Mouse (Mus musculus) embryonic facial prominence, embryonic 13.5 days (tissue): ENCODE measurements at regions not wholly inside any gene's neighbourhood (a gene's known extent, or its start where the extent isn't known, plus 50 kb on each side); places are given as distances from the start of the nearest gene placed in this dataset.
A peak's percentile ranks its signal among the peaks of the same experiment; 100 is the strongest.
"Not testable (repeated sequence)": the region's sequence is repeated elsewhere in the genome, so short reads cannot be mapped to it uniquely, and the experiment has no call there.

Source experiments
- ATAC-seq: fragments of 200-750 bp; cut with Nextera tagmentation; 2 replicates; pipeline ENCODE4 v1.8.0; 2017; ENCODE audit warnings: low read depth; ENCODE audit not compliant: insufficient number of reproducible peaks, insufficient read depth, low FRiP score, low TSS enrichment
- H3K27ac ChIP-seq: fragments of 300-500 bp; sonication (generic); 2 replicates; pipeline ENCODE4 v1.5.1; 2015; ENCODE audit warnings: moderate library complexity, mild to moderate bottlenecking, inconsistent platforms
- H3K27me3 ChIP-seq: fragments of 300-500 bp; sonication (generic); 2 replicates; pipeline ENCODE4 v1.6.1; 2015; ENCODE audit warnings: mild to moderate bottlenecking, inconsistent platforms
- H3K36me3 ChIP-seq: fragments of 300-500 bp; sonication (generic); 2 replicates; pipeline ENCODE4 v1.6.1; 2015; ENCODE audit warnings: mild to moderate bottlenecking, inconsistent platforms
- H3K4me1 ChIP-seq: fragments of 300-500 bp; sonication (generic); 2 replicates; pipeline ENCODE4 v1.6.1; 2015; ENCODE audit warnings: inconsistent platforms
- H3K4me2 ChIP-seq: fragments of 300-500 bp; sonication (generic); 2 replicates; pipeline ENCODE4 v1.6.1; 2015; ENCODE audit warnings: moderate library complexity, mild to moderate bottlenecking, inconsistent platforms
- H3K4me3 ChIP-seq: fragments of 300-500 bp; sonication (generic); 2 replicates; pipeline ENCODE4 v1.5.1; 2015; ENCODE audit warnings: mild to moderate bottlenecking, inconsistent platforms
- H3K9ac ChIP-seq: fragments of 300-500 bp; sonication (generic); 2 replicates; pipeline ENCODE4 v1.6.1; 2015; ENCODE audit warnings: mild to moderate bottlenecking, inconsistent platforms
- H3K9me3 ChIP-seq: fragments of 300-500 bp; sonication (generic); 2 replicates; pipeline ENCODE4 v1.6.1; 2016; ENCODE audit warnings: inconsistent platforms
- WGBS: fragments of 180-500 bp; shearing (Covaris S2); methylation state at CpG from one replicate; pipeline ENCODE4 v1.1.7; 2015; ENCODE audit warnings: mixed read lengths; 5-methylcytosine and 5-hydroxymethylcytosine counted together

- not testable (repeated sequence) for H3K4me1 ChIP-seq, H3K27ac ChIP-seq, H3K36me3 ChIP-seq, H3K9me3 ChIP-seq, H3K4me2 ChIP-seq, H3K27me3 ChIP-seq, ATAC-seq, H3K9ac ChIP-seq, H3K4me3 ChIP-seq
- 68% methylated on average over 6 of the region's 6 CpGs for WGBS
These were observed 128.9 kb downstream of the Kap start for GRCm38 (mm10) chr6:133724627-133725026.

GRCm38 (mm10) chr6:133706712-133707111 lies 146.8 kb downstream of the Kap start:
- H3K9me3 ChIP-seq, H3K27ac ChIP-seq, ATAC-seq, H3K27me3 ChIP-seq, H3K36me3 ChIP-seq, H3K4me3 ChIP-seq, H3K4me1 ChIP-seq, H3K9ac ChIP-seq: not testable (repeated sequence)
- 3% methylated on average over 8 of the region's 8 CpGs for WGBS
- peak overlapping the region; percentile 46 for H3K4me2 ChIP-seq

- no peak overlapping the region for H3K4me3 ChIP-seq
- no peak overlapping the region for H3K4me2 ChIP-seq
- H3K27ac ChIP-seq, result no peak overlapping the region
- H3K36me3 ChIP-seq, result no peaks in the 10 kb centered on the region
- no peak overlapping the region for H3K9ac ChIP-seq
- no peaks in the 10 kb centered on the region for H3K27me3 ChIP-seq
- no peaks in the 10 kb centered on the region for H3K4me1 ChIP-seq
- ATAC-seq, result no peak
- 51% methylated on average over 2 of the region's 2 CpGs for WGBS
- H3K9me3 ChIP-seq, result no peaks in the 10 kb centered on the region
These were observed 151.9 kb downstream of the Kap start for GRCm38 (mm10) chr6:133701625-133702024.
